Mouse (Mus musculus) liver, adult 2 months (tissue): Measurements from ENCODE around the gene Meiob.

Source experiments
- CTCF ChIP-seq: fragments of 200-500 bp; IDR thresholded peaks from 2 replicates; pipeline ENCODE4 v1.5.1; 2011; ENCODE audit warnings: low read depth, low read length, control low read depth
- POLR2A ChIP-seq: fragments of 200-500 bp; IDR thresholded peaks from 2 replicates; pipeline ENCODE4 v1.6.1; 2011; ENCODE audit warnings: low read length, control low read depth; ENCODE audit not compliant: insufficient read depth; ENCODE audit errors: extremely low read depth

- no peak for TF ChIP-seq POLR2A
- TF ChIP-seq CTCF = no peak
Observed at GRCm38 (mm10) chr17:24851381-24852125, 47.5 kb downstream of the Meiob start.
